Mouse (Mus musculus) ES-E14 (cell line): Measurements from ENCODE around the gene Sult2a5. TPM values are rescaled to one million over a fixed set of nuclear protein-coding genes. Genes with fewer than 3 reads are reported as not detected.

Source experiments
- DNase-seq: peaks from one replicate; pipeline ENCODE4 v3.0.0-alpha.2; 2013; ENCODE audit warnings: low read depth, low spot score
- H3K27ac ChIP-seq: 2 replicates; pipeline ENCODE4 v1.5.1; 2012; ENCODE audit warnings: low read depth, mild to moderate bottlenecking, low read length, moderate library complexity, mixed read lengths; ENCODE audit not compliant: poor library complexity, insufficient read depth, severe bottlenecking
- H3K36me3 ChIP-seq: 2 replicates; pipeline ENCODE4 v1.6.1; 2012; ENCODE audit warnings: mild to moderate bottlenecking, low read length, moderate library complexity, mixed read lengths; ENCODE audit not compliant: control insufficient read depth, poor library complexity, insufficient read depth, severe bottlenecking
- H3K4me1 ChIP-seq, 2 experiments: fragments of 150-350 bp in 1 of 2; sonication (generic) in 1 of 2; 2 replicates each; pipeline ENCODE4 v1.6.1; 2012; ENCODE audit warnings: low read length in 2 of 2, mild to moderate bottlenecking in 1 of 2, mixed read lengths in 1 of 2; ENCODE audit not compliant: control insufficient read depth in 2 of 2, insufficient read depth in 2 of 2, poor library complexity in 1 of 2
- H3K4me3 ChIP-seq, 2 experiments: fragments of 150-350 bp in 1 of 2; sonication (generic) in 1 of 2; 2 replicates each; pipeline ENCODE4 v1.5.1; 2012; ENCODE audit warnings: low read length in 2 of 2, low read depth in 1 of 2, mild to moderate bottlenecking in 1 of 2, mixed read lengths in 1 of 2; ENCODE audit not compliant: insufficient read depth in 1 of 2, poor library complexity in 1 of 2, severe bottlenecking in 1 of 2
- H3K9ac ChIP-seq: 2 replicates; pipeline ENCODE4 v1.6.1; 2012; ENCODE audit warnings: low read depth, mild to moderate bottlenecking, low read length, mixed read lengths; ENCODE audit not compliant: poor library complexity, insufficient read depth, severe bottlenecking
- H3K9me3 ChIP-seq: fragments of 150-350 bp; sonication (generic); 2 replicates; pipeline ENCODE4 v1.6.1; 2012; ENCODE audit warnings: low read depth, mild to moderate bottlenecking, low read length; ENCODE audit not compliant: control insufficient read depth, insufficient read depth
- CHD2 ChIP-seq: IDR thresholded peaks from 2 replicates; pipeline ENCODE4 v1.6.1; 2014; ENCODE audit warnings: mild to moderate bottlenecking, low read depth, low read length, inconsistent platforms
- HCFC1 ChIP-seq: IDR thresholded peaks from 2 replicates; pipeline ENCODE4 v1.6.1; 2012; ENCODE audit warnings: low read length, inconsistent platforms, borderline replicate concordance; ENCODE audit not compliant: insufficient read depth
- MAFK ChIP-seq: IDR thresholded peaks from 2 replicates; pipeline ENCODE4 v1.6.1; 2014; ENCODE audit warnings: mild to moderate bottlenecking, low read depth, low read length, inconsistent platforms; ENCODE audit not compliant: insufficient read depth
- ZC3H11A ChIP-seq: IDR thresholded peaks from 2 replicates; pipeline ENCODE4 v1.6.1; 2012; ENCODE audit warnings: low read depth, mild to moderate bottlenecking, inconsistent platforms, low read length, borderline replicate concordance
- ZNF384 ChIP-seq: IDR thresholded peaks from 2 replicates; pipeline ENCODE4 v1.6.1; 2012; ENCODE audit warnings: low read depth, low read length, inconsistent platforms
- in situ Hi-C, 2 experiments: fragments of 600-800 bp; cut with MboI; formaldehyde crosslinking; loops; one replicate each; pipeline ENCODE4 v1.15.1; 2025; ENCODE audit warnings: low sequenced_read_pairs in 2 of 2, inconsistent platforms in 1 of 2; ENCODE audit not compliant: unreplicated experiment in 2 of 2
- total RNA-seq: library from RNA; depleted of rRNA; stranded (reverse); fragments of 300-350 nt; gene quantifications from 2 replicates; pipeline ENCODE4 v1.2.3, GENCODE M21; 2012; rRNA removed

The Sult2a5 gene
- total RNA-seq: not detected in 2 replicates

DNA sequence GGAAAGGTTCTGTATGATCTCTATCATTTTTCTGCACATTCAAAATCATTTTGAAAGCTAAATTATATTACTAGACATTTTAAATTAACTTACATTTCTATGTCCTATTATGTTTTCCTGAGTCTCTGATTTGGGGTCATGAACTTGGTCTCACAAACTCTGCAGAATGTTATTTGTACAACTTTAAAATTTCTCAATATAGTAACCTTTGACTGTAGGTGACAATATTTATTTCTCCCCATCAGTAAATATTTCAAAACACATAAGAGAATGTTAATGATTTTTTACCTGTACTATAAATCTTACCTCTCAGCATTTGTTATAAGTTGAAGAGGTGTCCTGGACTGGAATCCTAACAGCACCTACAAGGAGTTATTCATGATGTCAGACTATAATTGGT is at the start of gene Sult2a5:
Gene Sult2a5, plus strand, starts transcription at position 301 of the 400 bp plus-strand sequence.
- Histone ChIP-seq H3K36me3 (no peaks in the 10 kb centered on the region), H3K4me1 (no peaks in the 10 kb centered on the region), H3K4me3 (no peak within 1 kb of the TSS), H3K9ac (no peak within 1 kb of the TSS), H3K27ac (no peak within 1 kb of the TSS), H3K9me3 (no peaks in the 10 kb centered on the region)
- in situ Hi-C loops: no loop called here
- no peak for DNase-seq
- TF ChIP-seq ZNF384 (no peak), ZC3H11A (no peak), HCFC1 (no peak), MAFK (no peak), CHD2 (no peak)

Other genes starting within 250 kb of the Sult2a5 start
- not detected in 2 replicates for gene Cabp5, start 225.8 kb upstream of the Sult2a5 start, total RNA-seq
- not detected in 2 replicates for gene Bsph1, start 173.1 kb upstream of the Sult2a5 start, total RNA-seq
- not detected in 2 replicates for gene Bsph2, start 52.9 kb upstream of the Sult2a5 start, total RNA-seq
- gene Sult2a2, start 109.5 kb downstream of the Sult2a5 start, total RNA-seq: not detected in 2 replicates
- not detected in 2 replicates for gene Sult2a1, start 213.4 kb downstream of the Sult2a5 start, total RNA-seq